In the genomic region with DNA sequence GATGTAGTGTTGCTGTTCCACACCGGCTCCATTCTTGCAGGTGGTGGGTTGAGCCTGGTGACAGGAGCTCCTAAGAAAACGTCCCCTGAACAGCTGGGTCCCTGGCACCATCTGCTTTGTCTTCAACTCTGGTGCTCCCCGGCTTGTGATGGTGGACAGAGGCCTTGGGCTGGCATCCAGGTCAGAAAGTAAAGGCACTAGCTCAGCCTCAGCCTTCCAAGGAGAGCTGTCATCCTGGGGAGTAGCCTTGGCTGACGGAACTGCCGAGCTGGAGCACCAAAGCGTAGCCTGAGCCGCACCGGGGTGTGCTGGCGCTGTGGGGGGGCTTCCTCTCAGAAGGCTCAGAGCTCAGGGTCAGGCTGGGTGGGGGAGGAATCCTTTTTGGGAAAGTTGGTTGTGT, we compare ENCODE assay signal across 17 mouse cellular contexts. TPM values are rescaled to one million over a fixed set of nuclear protein-coding genes. Genes with fewer than 3 reads are reported as not detected.
"Had no signal": no experiment of that assay in that cellular context is flagged by ENCODE, and none has a peak within 500 bp of the region (broad histone marks: within the 10 kb centered on the region; RNA-seq: fewer than 3 reads in every experiment).

No protein-coding gene starts in this region.

- DNase-seq: kidney, adult 9 months; kidney, postnatal 14 days; layer of hippocampus, adult 9-11 months; liver, postnatal 0 days; lung, embryonic 14.5 days; retina, postnatal 1 day; right cerebral cortex, postnatal 25 days; spleen, adult 18-20 months; thymus, adult 2 months; thymus, postnatal 14 days; thymus, postnatal 4 days had no signal

RNA-seq across cellular contexts. Expression of a gene that starts 57.2 kb away (rescaled TPM):
- total RNA-seq: layer of hippocampus, adult 2 months; layer of hippocampus, postnatal 25 days; left cerebral cortex, adult 2 months; left cerebral cortex, postnatal 10 days; left cerebral cortex, postnatal 36 days; megakaryocyte, adult 5-6 weeks had no signal
